In genomic region chr5:64053010-64053409, GRCm38 (mm10) we compare ENCODE assay signal across 14 mouse cellular contexts.
"Had no signal": no experiment of that assay in that cellular context is flagged by ENCODE, and none has a peak within 500 bp of the region (broad histone marks: within the 10 kb centered on the region; RNA-seq: fewer than 3 reads in every experiment).

No protein-coding gene starts in this region.

- H3K4me1 ChIP-seq: lung, embryonic 15.5 days; midbrain, embryonic 15.5 days; neural tube, embryonic 12.5 days had no signal

- H3K27ac ChIP-seq: lung, embryonic 15.5 days; macrophage; midbrain, embryonic 12.5 days; midbrain, embryonic 15.5 days; neural tube, embryonic 12.5 days had no signal

- DNase-seq: liver, postnatal 0 days; lung, adult 2 months; lung, postnatal 14 days; lung, postnatal 36 days; right cerebral cortex, postnatal 14 days; thymus, adult 18-20 months; thymus, postnatal 14 days; thymus, postnatal 36 days had no signal

- H3K27me3 ChIP-seq: lung, embryonic 15.5 days; midbrain, embryonic 12.5 days; midbrain, embryonic 15.5 days; neural tube, embryonic 12.5 days had no signal

- H3K9ac ChIP-seq: liver, postnatal 0 days; lung, embryonic 15.5 days; midbrain, embryonic 12.5 days; midbrain, embryonic 15.5 days; neural tube, embryonic 12.5 days had no signal

- H3K4me3 ChIP-seq: lung, embryonic 15.5 days; megakaryocyte, embryonic 14.5 days; midbrain, embryonic 12.5 days; midbrain, embryonic 15.5 days; neural tube, embryonic 12.5 days had no signal

- H3K9me3 ChIP-seq: lung, embryonic 15.5 days; midbrain, embryonic 15.5 days; neural tube, embryonic 12.5 days had no signal

- H3K36me3 ChIP-seq: lung, embryonic 15.5 days; midbrain, embryonic 12.5 days; midbrain, embryonic 15.5 days; neural tube, embryonic 12.5 days had no signal
